Mouse (Mus musculus): ENCODE data around the gene 1700008O03Rik. TPM values are rescaled to one million over a fixed set of nuclear protein-coding genes. Genes with fewer than 3 reads are reported as not detected.

The 1700008O03Rik gene
- polyA plus RNA-seq, 1 experiment from 2014 or later = 0.80 TPM

DNA sequence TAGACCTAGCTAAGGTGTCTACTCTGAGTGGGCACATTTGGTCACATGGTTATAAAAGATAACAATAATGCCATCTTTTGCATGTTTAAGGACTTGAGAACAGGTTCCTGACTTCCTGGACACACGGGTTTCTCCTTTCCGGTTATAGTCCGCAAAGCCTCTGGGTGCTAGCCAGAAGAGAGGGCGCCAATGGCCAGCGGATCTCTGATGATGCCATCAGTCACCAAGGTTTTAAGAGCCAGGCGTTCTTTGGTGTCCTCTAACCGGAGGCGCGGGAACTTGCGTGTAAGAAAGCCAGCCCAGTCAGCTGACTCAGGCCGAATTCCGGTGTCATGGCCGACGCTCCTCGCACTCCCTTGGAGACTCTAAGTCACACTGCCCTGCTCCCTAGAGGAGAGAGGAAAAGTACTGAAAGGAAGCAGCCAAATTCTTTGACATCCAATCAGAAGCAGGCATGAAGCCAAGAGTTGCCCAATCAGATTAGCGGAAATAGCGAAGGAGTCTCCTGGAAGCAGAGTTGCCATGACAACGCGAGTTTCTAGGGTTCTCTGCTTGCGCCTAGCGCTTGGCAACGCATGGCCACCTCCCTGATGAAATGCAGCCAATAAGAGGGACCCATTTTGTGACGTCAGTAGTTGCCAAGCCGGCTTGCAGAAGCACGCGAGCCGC is 19.9 kb upstream of the 1700008O03Rik start:
- Histone ChIP-seq H3K27me3 (replicated peaks) (no peaks in the 10 kb centered on the region), H3K4me2 (peak overlapping the region; percentile 63), H3K36me3 (no peaks in the 10 kb centered on the region), H3K9me3 (no peaks in the 10 kb centered on the region), H3K4me3 (replicated peaks) (peak overlapping the region; percentile 39), H3K4me1 (no peaks in the 10 kb centered on the region; the same call in 1 of the 2 replicates), H3K27ac (no peak overlapping the region), H3K9ac (no peak overlapping the region)
- peak; percentile 89 for ATAC-seq (ENCODE audit: insufficient read depth, low FRiP score, low read depth)
- 2% methylated on average over 27 of the region's 27 CpGs for WGBS

DNA sequence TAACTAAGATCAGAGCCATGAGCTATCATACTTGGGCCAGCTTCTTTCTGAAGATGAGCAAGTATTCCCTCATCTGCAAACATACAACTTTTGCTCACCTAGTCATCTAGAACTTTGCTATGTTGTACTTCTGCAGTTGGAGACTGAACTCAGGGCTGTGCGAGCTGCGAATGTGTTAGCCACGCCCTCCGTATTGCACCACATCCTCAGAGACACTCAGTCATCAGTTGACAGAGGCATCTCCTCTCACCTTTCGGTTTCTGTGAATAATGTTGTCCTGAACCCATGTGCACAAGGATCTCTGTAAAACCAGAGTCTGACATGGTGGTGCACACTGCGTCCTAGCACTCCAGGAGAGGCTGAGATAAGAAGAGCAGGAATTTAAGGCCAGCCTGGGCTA is 16.1 kb upstream of the 1700008O03Rik start:
- ATAC-seq (ENCODE audit: insufficient read depth, low FRiP score, low read depth) = no peak
- H3K4me2 ChIP-seq = no peak overlapping the region
- no peak overlapping the region for H3K27ac ChIP-seq
- 64% methylated on average over 6 of the region's 6 CpGs for WGBS
- H3K36me3 ChIP-seq = no peaks in the 10 kb centered on the region
- H3K4me3 ChIP-seq (replicated peaks) = no peak overlapping the region
- no peaks in the 10 kb centered on the region for H3K9me3 ChIP-seq
- H3K4me1 ChIP-seq = no peaks in the 10 kb centered on the region; the same call in 1 of the 2 replicates
- no peaks in the 10 kb centered on the region for H3K27me3 ChIP-seq (replicated peaks)
- no peak overlapping the region for H3K9ac ChIP-seq

DNA sequence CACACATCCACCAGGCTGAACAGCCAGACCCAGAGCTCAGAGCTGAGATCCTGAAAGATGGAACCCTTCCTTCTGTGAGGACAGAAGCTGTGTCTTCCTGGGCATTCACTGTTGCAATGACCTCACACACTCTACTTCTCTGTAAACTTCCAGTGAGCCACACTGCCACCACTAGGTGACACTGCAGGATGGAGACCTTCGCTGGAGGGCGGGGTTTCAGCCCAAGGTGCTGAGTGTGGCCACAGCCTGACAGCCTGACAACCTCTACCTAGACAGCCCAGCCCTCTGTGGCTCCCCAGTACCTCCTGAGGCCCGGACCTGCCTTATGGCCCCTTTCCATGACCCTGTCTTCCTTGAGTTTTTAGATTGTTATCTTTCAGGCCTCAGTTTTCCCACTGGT is 12.9 kb upstream of the 1700008O03Rik start:
- Histone ChIP-seq H3K4me3 (replicated peaks) (no peak overlapping the region), H3K36me3 (no peaks in the 10 kb centered on the region), H3K4me2 (no peak overlapping the region), H3K9me3 (no peaks in the 10 kb centered on the region), H3K27ac (no peak overlapping the region), H3K9ac (no peak overlapping the region), H3K27me3 (replicated peaks) (no peaks in the 10 kb centered on the region), H3K4me1 (no peaks in the 10 kb centered on the region)
- 18% methylated on average over 3 of the region's 3 CpGs for WGBS
- ATAC-seq (ENCODE audit: insufficient read depth, low FRiP score, low read depth) = peak; percentile 70; the same call in 1 of the 2 replicates

DNA sequence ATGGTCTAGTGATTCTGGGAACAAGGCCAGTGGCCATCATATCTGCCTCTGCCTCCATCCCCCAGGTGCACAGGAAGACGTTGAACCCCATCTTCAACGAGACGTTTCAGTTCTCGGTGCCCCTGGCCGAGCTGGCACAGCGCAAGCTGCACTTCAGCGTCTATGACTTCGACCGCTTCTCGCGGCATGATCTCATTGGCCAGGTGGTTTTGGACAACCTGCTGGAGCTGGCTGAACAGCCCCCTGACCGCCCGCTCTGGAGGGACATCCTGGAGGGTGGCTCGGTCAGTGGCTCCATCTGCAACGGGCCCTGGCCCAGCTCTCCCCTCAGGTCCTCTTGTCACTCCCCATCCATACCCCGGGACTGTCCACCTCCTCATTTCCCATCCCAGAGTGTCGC is 7.7 kb upstream of the 1700008O03Rik start:
- H3K27me3 ChIP-seq (replicated peaks) = no peaks in the 10 kb centered on the region
- no peak overlapping the region for H3K4me2 ChIP-seq
- H3K9ac ChIP-seq = no peak overlapping the region
- no peak for ATAC-seq (ENCODE audit: insufficient read depth, low FRiP score, low read depth)
- no peak overlapping the region for H3K27ac ChIP-seq
- no peaks in the 10 kb centered on the region for H3K4me1 ChIP-seq
- WGBS = 90% methylated on average over 17 of the region's 17 CpGs
- H3K36me3 ChIP-seq = no peaks in the 10 kb centered on the region
- no peaks in the 10 kb centered on the region for H3K9me3 ChIP-seq
- H3K4me3 ChIP-seq (replicated peaks) = no peak overlapping the region

DNA sequence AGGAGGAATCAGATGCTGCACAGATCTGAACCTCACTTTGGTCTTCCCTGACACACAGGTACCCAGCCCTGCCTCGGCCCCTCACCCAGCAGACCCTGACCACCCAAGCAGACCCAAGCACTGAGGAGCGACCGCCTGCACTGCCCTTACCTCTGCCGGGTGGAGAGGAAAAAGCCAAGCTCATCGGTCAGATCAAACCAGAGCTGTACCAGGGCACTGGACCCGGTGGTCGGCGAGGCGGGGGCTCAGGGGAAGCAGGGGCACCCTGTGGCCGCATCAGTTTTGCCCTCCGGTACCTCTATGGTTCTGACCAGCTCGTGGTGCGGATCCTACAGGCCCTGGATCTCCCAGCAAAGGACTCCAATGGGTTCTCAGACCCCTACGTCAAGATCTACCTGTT is 6.7 kb upstream of the 1700008O03Rik start:
- Histone ChIP-seq H3K4me2 (no peak overlapping the region), H3K36me3 (no peaks in the 10 kb centered on the region), H3K4me1 (no peaks in the 10 kb centered on the region), H3K27ac (no peak overlapping the region), H3K4me3 (replicated peaks) (no peak overlapping the region), H3K27me3 (replicated peaks) (0 out of 2 replicates have a peak, but pooled peaks cover 4% of the 10 kb centered on the region), H3K9ac (no peak overlapping the region), H3K9me3 (no peaks in the 10 kb centered on the region)
- ATAC-seq (ENCODE audit: insufficient read depth, low FRiP score, low read depth) = no peak
- WGBS = 84% methylated on average over 14 of the region's 14 CpGs

DNA sequence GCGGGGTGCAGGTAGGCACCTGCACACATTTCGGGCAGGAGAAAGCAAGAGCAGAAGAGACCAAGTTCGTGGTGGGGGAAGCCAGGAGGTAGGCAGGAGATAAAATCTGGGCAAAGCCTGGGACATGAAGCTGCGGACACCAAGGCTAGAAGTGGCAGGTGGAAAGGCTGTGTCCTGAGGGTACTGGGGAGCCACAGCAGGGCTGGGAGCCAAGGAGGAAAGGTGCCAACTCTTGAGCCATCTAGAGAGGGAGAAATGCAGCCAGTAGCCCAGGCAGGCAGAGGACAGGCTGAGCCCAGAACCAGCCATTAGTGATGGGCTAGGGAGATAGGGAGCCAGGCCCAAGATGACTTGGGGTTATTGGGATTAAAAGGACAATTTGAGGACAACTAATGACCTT is 6.2 kb upstream of the 1700008O03Rik start:
- WGBS = 87% methylated on average over 4 of the region's 4 CpGs
- Histone ChIP-seq H3K27ac (no peak overlapping the region), H3K4me1 (no peaks in the 10 kb centered on the region), H3K9me3 (no peaks in the 10 kb centered on the region), H3K4me2 (no peak overlapping the region), H3K4me3 (replicated peaks) (no peak overlapping the region), H3K27me3 (replicated peaks) (0 out of 2 replicates have a peak, but pooled peaks cover 4% of the 10 kb centered on the region), H3K9ac (no peak overlapping the region), H3K36me3 (no peaks in the 10 kb centered on the region)
- ATAC-seq (ENCODE audit: insufficient read depth, low FRiP score, low read depth) = no peak

DNA sequence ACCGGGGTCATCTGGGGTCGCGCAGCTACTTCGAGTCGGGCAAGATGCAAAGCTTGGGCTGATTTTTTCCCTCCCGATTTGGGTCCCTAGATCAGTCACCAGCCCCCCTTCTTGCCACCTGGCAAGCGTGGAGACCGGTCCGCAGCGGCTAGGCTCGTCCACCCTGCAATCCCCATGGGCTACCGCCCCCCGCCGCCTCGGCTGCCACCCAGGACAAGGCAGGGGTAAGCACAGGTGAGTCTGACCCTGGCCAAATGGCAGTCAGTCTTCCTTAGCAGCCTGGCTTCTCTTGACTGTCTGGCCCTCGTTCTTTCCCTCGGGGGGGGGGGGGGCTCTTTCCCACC is 932 bp downstream of the 1700008O03Rik start:
- Histone ChIP-seq H3K27me3 (replicated peaks) (0 out of 2 replicates have a peak, but pooled peaks cover 9% of the 10 kb centered on the region), H3K4me2 (peak overlapping the region; percentile 91), H3K9me3 (no peaks in the 10 kb centered on the region), H3K27ac (no peak overlapping the region), H3K36me3 (no peaks in the 10 kb centered on the region), H3K4me1 (peaks cover 7% of the 10 kb centered on the region), H3K4me3 (replicated peaks) (peak overlapping the region; percentile 51), H3K9ac (peak overlapping the region; percentile 39; the same call in 1 of the 2 replicates)
- ATAC-seq (ENCODE audit: insufficient read depth, low FRiP score, low read depth) = 0 out of 2 replicates have a peak, but pooled peaks have one; percentile 19
- 0% methylated on average over 17 of the region's 17 CpGs for WGBS

DNA sequence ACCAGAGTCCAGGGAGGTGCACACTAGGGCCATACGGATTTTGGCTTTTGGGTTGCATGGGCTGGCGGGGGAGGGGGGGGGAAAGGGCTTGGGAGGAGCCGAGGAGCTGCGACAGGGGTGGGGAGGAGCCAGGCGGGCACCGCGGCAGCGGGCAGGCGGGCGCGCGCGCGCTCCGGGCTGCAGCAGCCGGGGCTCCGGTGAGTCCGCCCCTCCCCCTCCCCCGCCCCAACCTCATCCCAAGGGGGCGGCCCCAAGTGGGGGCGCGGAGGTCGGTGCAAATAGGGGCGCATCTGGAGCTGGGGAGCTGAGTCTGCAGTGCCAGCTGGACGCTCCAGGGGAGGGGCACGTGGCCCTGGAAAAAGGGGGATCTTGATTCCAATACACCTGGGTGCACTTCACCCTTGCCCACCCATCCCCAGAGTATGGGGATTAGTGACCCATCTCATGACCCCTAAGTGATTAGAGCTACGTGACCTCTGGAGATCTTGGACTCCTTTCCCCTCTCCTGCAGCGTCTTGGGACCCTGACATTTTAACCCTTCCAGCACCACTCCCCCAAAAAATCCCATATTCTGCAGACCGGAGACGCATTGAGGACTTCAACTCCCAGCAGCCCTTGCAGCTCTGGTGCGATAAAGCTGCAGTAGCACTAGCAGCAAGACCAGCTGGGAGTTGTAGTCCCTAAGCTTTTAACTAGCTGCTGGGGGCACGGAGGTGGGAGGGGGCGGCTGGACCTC is 1.5 kb downstream of the 1700008O03Rik start, which contains the start of gene Syt3:
Syt3 (plus strand) TSS at position 123 of the 736 bp plus-strand sequence.
- Histone ChIP-seq H3K36me3 (no peaks in the 10 kb centered on the region), H3K9me3 (no peaks in the 10 kb centered on the region), H3K4me2 (peak within 1 kb of the TSS; percentile 91), H3K4me3 (replicated peaks) (peak within 1 kb of the TSS; percentile 51), H3K4me1 (peaks cover 7% of the 10 kb centered on the region), H3K27ac (no peak within 1 kb of the TSS), H3K9ac (peak within 1 kb of the TSS; percentile 39; the same call in 1 of the 2 replicates), H3K27me3 (replicated peaks) (0 out of 2 replicates have a peak, but pooled peaks cover 9% of the 10 kb centered on the region)
- WGBS = 1% methylated on average over 16 of the region's 33 CpGs
- ATAC-seq (ENCODE audit: insufficient read depth, low FRiP score, low read depth) = peak; percentile 73

DNA sequence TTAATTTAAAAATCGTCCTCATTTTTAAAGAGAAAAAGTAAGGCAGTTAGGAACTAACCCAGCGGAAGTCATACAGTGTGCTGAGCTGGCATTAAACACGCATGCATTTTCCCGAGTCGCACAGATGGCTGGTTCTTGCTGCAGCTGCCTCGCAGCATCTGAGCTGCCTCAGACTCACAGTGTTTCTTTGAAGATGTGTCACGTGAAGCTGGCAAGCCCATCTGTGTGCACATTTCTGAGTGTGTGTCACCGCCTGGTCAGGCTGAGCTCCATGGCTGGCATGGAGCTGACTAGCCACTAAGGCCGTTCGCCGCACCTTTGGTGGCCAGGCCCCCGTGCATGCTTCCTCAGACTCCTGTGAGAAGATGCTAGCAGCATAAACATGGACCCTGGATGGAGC is 3.1 kb downstream of the 1700008O03Rik start:
- ATAC-seq (ENCODE audit: insufficient read depth, low FRiP score, low read depth) = no peak
- no peak overlapping the region for H3K27ac ChIP-seq
- no peak overlapping the region for H3K4me3 ChIP-seq (replicated peaks)
- 0 out of 2 replicates have a peak, but pooled peaks cover 6% of the 10 kb centered on the region for H3K27me3 ChIP-seq (replicated peaks)
- H3K9ac ChIP-seq = no peak overlapping the region
- H3K4me2 ChIP-seq = no peak overlapping the region
- no peaks in the 10 kb centered on the region for H3K36me3 ChIP-seq
- H3K9me3 ChIP-seq = no peaks in the 10 kb centered on the region
- 76% methylated on average over 12 of the region's 12 CpGs for WGBS
- H3K4me1 ChIP-seq = peaks cover 7% of the 10 kb centered on the region

DNA sequence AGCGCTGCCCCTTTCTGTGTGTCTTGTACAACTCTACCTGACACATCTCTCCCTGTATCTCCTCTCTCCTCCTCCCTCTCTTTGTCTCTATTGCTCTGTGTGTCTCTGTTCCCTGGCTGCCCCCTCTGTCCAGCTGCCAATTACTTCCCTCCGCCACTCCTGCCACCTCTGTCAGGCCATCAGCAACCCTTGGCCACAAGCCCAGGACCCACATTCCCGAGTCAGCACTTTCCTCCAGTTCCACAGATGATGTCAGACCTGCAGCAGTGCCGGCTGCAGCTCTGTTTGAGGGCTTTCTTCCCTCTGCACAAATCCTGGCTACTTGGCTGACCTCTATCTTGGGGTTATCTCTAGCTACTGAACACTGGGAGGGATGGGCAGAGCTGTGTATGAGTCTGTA is 7.3 kb downstream of the 1700008O03Rik start:
- 30% methylated on average over 4 of the region's 4 CpGs for WGBS
- H3K4me1 ChIP-seq = peaks cover 6% of the 10 kb centered on the region; the same call in 1 of the 2 replicates
- no peaks in the 10 kb centered on the region for H3K27me3 ChIP-seq (replicated peaks)
- no peak for ATAC-seq (ENCODE audit: insufficient read depth, low FRiP score, low read depth)
- no peak overlapping the region for H3K27ac ChIP-seq
- H3K4me3 ChIP-seq (replicated peaks) = no peak overlapping the region
- no peak overlapping the region for H3K9ac ChIP-seq
- no peaks in the 10 kb centered on the region for H3K9me3 ChIP-seq
- H3K36me3 ChIP-seq = no peaks in the 10 kb centered on the region
- H3K4me2 ChIP-seq = no peak overlapping the region

DNA sequence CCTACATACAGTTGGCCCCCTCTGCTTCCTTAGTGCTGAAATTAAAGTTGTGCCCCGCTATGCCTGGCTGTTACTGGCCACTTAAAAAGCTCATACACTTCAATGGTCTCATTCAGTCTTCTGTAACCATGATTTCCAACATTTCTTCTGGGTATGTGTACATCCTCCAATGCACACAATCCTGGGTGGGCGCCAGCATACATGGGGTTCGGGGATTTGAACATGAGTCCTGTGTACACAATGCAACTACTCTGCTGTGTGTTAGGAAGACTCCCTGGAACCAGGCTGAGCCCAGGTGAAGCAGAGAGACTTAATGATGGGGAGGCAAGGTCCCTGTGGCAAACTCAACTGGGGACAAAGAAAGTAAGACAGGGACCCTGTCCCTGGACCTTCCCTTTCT is 9.8 kb downstream of the 1700008O03Rik start:
- H3K9me3 ChIP-seq = no peaks in the 10 kb centered on the region
- no peak for ATAC-seq (ENCODE audit: insufficient read depth, low FRiP score, low read depth)

DNA sequence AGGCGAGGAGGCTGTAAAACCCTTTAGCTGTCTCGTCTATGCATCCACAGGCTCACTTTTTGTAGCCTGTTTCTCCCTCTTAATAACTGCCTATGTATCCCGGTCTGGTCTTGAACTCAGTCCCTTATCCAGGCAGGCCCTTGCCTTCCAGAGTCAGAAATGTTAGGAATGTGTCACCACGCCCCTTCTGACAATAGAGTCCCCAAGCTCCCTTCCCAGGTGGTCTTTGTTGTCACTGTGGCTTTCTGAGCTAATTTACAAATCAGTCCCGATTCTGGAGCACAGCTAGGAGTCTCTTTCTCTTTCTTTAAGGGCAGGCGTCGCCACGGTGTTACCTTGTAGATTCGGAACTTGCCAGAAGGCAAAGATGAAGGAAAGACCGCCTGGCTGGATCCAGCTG is 10.4 kb downstream of the 1700008O03Rik start:
- peak overlapping the region; percentile 58 for H3K4me3 ChIP-seq (replicated peaks)
- H3K4me2 ChIP-seq = peak overlapping the region; percentile 79
- H3K4me1 ChIP-seq = peaks cover 6% of the 10 kb centered on the region; the same call in 1 of the 2 replicates
- H3K36me3 ChIP-seq = no peaks in the 10 kb centered on the region
- H3K27me3 ChIP-seq (replicated peaks) = no peaks in the 10 kb centered on the region
- WGBS = 14% methylated on average over 10 of the region's 10 CpGs
- H3K9ac ChIP-seq = no peak overlapping the region
- no peak for ATAC-seq (ENCODE audit: insufficient read depth, low FRiP score, low read depth)
- no peak overlapping the region for H3K27ac ChIP-seq
- no peaks in the 10 kb centered on the region for H3K9me3 ChIP-seq

More for the DNA sequence above, 9.8 kb downstream of the 1700008O03Rik start:
- H3K9ac ChIP-seq = no peak overlapping the region
- no peak overlapping the region for H3K4me3 ChIP-seq (replicated peaks)
- 64% methylated on average over 3 of the region's 3 CpGs for WGBS
- peaks cover 6% of the 10 kb centered on the region; the same call in 1 of the 2 replicates for H3K4me1 ChIP-seq
- no peaks in the 10 kb centered on the region for H3K27me3 ChIP-seq (replicated peaks)
- H3K36me3 ChIP-seq = no peaks in the 10 kb centered on the region
- no peak overlapping the region for H3K4me2 ChIP-seq
- no peak overlapping the region for H3K27ac ChIP-seq
